Mouse (Mus musculus) MEL (cell line): Measurements from ENCODE around the gene Tldc1.

Source experiments
- CHD1 ChIP-seq: IDR thresholded peaks from 2 replicates; pipeline ENCODE4 v1.6.1; 2012; ENCODE audit warnings: low read depth, mild to moderate bottlenecking, inconsistent platforms, low read length, improper control_type of control experiment
- MAFK ChIP-seq: IDR thresholded peaks from 2 replicates; pipeline ENCODE4 v1.6.1; 2011; ENCODE audit warnings: low read depth, mild to moderate bottlenecking, low read length, improper control_type of control experiment, borderline replicate concordance
- MYB ChIP-seq: IDR thresholded peaks from 2 replicates; pipeline ENCODE4 v1.6.1; 2011; ENCODE audit warnings: mild to moderate bottlenecking, low read depth, low read length, improper control_type of control experiment
- NRF1 ChIP-seq: IDR thresholded peaks from 2 replicates; pipeline ENCODE4 v1.6.1; 2014; ENCODE audit warnings: low read depth, mild to moderate bottlenecking, inconsistent platforms, low read length, improper control_type of control experiment, moderate library complexity; ENCODE audit not compliant: poor library complexity, insufficient read depth, severe bottlenecking
- POLR2A ChIP-seq, 2 experiments: IDR thresholded peaks; 2 replicates each; pipeline ENCODE4 v1.6.1; 2011 to 2012; ENCODE audit warnings: low read length in 2 of 2, mild to moderate bottlenecking in 2 of 2, control low read depth in 1 of 2, improper control_type of control experiment in 1 of 2, low read depth in 1 of 2, moderate library complexity in 1 of 2; ENCODE audit not compliant: control insufficient read depth in 1 of 2, insufficient read depth in 1 of 2, poor library complexity in 1 of 2
- USF2 ChIP-seq, 2 experiments: IDR thresholded peaks; 2 replicates each; pipeline ENCODE4 v1.6.1; 2011 to 2012; ENCODE audit warnings: improper control_type of control experiment in 2 of 2, low read length in 2 of 2, borderline replicate concordance in 1 of 2, inconsistent platforms in 1 of 2, low read depth in 1 of 2, mild to moderate bottlenecking in 1 of 2; ENCODE audit not compliant: insufficient read depth in 1 of 2

DNA sequence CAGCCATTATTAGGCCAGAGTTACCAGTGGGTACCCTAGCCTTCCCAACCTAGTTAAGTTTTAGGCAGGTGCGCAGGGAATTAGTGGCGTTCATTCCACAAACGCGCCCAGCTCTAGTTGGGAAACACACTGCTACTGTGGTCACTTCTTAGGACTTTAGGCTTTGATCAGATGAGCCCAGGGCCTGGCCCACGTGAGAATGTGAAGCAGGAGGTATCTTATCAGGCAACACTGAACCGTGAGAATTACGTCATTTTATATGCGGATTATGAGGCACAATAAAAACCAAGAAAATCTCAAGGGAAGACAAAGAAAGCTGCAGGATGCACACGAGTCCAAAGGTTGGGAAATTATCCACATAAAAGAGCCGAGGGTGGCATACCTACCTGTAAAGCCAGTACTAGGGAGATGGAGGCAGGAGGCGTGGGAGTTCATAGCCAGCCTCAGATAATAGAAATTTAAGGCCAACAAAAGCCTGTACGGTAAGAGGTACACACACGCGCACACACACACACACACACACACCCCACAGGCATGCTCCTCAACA is 32.8 kb upstream of the Tldc1 start:
- TF ChIP-seq POLR2A (IDR thresholded peaks at IDR 0.05; ENCODE audit: control insufficient read depth in 1 of 2, insufficient read depth in 1 of 2, low read depth in 1 of 2, low read length in 2 of 2, poor library complexity in 1 of 2) (no peak), MYB (no peak), CHD1 (no peak), USF2 (IDR thresholded peaks at IDR 0.05; ENCODE audit: borderline replicate concordance in 1 of 2, insufficient read depth in 1 of 2, low read depth in 1 of 2, low read length in 2 of 2) (no peak), MAFK (no peak), NRF1 (no peak)
